Mouse (Mus musculus): Measurements from ENCODE around the gene Gprasp2.
A peak's percentile ranks its signal among the peaks of the same experiment; 100 is the strongest.
"Not testable (repeated sequence)": the region's sequence is repeated elsewhere in the genome, so short reads cannot be mapped to it uniquely, and the experiment has no call there.

Gprasp2 gene

DNA sequence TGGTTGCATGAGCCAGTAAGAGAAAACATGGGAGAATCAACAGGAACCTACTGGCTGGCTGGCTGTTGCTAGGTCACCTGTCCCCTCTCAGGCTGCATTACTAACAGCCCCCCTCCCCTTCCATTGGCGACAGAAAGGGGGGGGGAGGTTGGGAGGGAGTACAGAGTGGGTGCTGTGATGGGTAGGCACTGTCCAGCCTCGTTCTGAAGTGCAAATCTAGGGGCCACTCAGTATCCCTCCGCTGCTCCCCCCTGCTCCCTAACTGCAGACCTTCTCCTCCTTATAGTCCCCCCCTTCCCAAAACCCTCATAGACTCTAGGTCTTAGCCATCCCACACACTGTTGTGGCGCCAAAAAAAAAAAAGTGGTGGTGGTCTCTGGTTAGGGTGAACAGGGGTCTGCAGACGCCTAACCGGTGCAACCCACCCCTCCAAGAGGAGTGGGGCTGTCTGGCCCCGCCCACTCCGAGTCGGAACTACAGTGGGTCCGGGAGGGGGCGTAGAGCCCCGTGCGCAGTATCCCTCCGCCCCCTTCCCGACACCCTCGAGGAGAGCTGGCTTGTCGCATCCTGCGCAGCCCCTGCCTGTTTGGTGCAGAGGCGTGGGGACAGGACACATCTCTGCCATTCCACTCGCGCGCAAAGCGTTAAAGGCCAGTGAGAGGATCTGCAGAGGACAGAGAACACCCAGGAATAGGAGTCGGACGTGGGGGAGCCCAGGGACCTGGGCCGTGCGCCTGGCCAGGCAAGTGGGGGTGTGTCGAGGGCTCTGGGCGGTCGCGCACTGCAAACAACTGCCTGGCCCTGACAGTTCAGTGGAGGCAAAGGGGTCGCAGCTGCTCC lies at the start of gene Gprasp2:
Gene Gprasp2, plus strand, starts transcription at position 514 of the 840 bp plus-strand sequence.
- DNase-seq: peak; percentile 1 to 43

DNA sequence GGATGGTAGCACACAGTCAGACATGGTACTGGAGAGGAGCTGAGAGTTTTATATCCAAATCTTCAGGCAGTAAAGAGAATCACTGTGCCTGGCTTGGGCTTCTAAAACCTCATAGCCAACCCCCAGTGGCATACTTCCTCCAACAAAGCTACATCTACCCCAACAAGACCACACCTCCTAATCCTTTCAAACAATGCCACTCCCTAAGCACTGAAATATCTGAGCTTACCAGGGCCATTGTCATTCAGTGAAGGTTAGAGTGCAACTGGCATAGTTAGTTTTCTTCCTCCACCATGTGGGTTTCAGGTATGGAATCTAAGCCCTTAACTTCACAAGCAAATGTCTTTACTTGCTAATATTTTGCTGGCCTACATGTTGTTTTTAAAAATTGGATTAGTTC lies 47.3 kb upstream of the Gprasp2 start:
- no peak for DNase-seq

DNA sequence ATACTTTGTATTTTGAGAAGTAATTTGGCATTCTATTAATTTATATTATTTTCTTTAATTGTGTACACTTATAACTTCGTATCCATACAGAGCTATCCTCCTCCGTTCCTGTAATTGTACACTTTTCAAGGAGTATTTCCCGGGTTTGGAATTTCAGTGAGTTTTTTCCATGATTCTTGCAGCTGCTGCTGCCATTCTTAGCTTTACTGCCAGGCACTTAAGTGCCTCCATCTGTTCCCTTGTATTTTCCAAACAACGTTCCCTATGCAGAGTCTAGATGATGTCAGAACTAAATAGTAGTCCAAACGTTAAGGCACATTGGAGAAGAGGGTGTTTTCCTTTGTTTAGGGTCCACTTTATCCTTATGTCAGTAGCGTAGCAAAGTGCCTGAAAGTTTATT lies 46.5 kb upstream of the Gprasp2 start:
- DNase-seq: no peak

- peak; percentile 14 to 62 for DNase-seq
Measured at GRCm38 (mm10) chrX:135795591-135796304, 43.1 kb upstream of the Gprasp2 start.

- peak in 1 of 2 experiments; percentile 35 for DNase-seq
Measured at GRCm38 (mm10) chrX:135796305-135797211, 42.3 kb upstream of the Gprasp2 start.

GRCm38 (mm10) chrX:135797212-135797644 lies 41.6 kb upstream of the Gprasp2 start, which contains the start of gene Bhlhb9:
Gene Bhlhb9 (plus strand): TSS chrX:135797594.
- peak; percentile 29 to 41 for DNase-seq

GRCm38 (mm10) chrX:135804149-135804548 lies 34.7 kb upstream of the Gprasp2 start:
- no peak for DNase-seq

DNA sequence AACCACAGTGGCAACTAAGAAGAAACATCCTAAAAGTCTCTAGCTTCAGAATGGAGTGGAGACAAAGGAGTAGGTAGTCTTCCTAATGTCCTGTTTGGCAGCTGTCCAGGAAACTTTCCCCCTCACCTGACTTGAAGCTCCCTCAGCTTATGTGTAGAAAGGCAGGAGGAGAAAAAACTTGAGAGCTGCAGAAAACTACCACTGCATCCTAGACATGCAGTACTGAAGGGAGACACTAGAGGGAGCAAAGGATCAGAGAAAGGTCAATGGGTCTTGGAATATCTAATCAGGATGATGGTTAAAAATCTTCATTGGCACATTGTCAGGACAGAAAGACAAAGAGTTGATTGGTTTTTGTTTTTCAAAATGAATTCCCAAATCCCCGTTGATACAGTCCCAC lies 33.1 kb upstream of the Gprasp2 start:
- DNase-seq: peak in 1 of 2 experiments; percentile 66

GRCm38 (mm10) chrX:135835896-135836295 lies 2.9 kb upstream of the Gprasp2 start:
- DNase-seq: not testable (repeated sequence)

GRCm38 (mm10) chrX:135837896-135838295 lies 938 bp upstream of the Gprasp2 start:
- DNase-seq: no peak

GRCm38 (mm10) chrX:135839397-135840391 lies 860 bp downstream of the Gprasp2 start:
- peak in 1 of 2 experiments; percentile 32 for DNase-seq

GRCm38 (mm10) chrX:135866806-135867205 lies 28.0 kb downstream of the Gprasp2 start:
- DNase-seq: not testable (repeated sequence)

DNA sequence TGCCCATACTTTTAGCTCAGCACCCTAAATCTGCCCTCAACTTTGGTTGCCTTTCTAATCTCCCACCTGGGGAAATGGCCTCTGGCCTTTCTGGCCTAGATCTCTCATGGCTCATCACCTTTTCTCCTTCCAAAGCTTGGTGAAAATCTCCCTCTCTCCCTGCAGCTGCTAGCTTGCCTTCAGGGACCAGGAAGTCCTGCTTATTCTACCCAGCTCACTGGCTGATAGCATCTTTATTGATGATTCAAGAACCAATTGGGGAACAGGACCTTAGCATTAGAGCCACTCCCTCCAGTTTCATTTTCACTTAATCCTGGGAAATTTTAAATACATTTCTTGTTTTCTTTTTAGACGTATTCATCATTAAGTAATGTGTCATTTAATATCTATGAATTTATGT lies 37.8 kb downstream of the Gprasp2 start:
- DNase-seq: no peak

- DNase-seq: no peak
Measured at GRCm38 (mm10) chrX:135879626-135880025, 40.8 kb downstream of the Gprasp2 start.

DNA sequence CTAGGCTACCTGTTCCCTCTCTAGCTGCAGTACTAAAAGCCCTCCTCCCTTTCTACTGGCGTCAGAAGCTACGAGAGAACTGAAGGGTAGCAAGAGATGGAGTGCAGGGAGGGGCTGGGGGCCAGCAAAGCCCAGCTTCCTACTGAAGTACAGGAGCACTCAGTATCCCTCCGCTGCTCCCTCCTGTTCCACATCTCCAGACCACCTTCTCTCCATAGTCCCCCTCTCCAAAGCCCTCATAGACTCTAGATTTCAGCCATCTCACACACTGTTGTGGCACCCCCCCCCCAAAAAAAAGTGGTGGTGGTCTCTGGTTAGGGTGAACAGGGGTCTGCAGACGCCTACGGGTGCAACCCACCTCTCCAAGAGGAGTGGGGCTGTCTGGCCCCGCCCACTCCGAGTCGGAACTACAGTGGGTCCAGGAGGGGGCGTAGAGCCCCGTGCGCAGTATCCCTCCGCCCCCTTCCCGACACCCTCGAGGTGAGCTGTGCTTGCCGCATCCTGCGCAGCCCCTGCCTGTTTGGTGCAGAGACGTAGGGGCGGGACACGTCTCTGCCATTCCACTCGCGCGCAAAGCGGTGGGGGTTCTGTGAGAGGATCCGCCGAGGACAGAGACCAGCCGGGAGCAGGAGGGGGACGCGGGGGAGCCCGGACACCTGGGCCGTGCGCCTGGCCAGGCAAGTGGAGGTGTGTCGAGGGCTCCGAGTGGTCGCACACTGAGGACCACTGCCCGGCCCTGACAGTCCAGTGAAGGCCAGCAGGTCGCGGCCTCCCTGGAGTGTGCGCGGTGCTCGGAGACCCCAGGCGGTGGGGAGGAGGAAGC lies 46.8 kb downstream of the Gprasp2 start:
- DNase-seq: peak; percentile 55 to 84

DNA sequence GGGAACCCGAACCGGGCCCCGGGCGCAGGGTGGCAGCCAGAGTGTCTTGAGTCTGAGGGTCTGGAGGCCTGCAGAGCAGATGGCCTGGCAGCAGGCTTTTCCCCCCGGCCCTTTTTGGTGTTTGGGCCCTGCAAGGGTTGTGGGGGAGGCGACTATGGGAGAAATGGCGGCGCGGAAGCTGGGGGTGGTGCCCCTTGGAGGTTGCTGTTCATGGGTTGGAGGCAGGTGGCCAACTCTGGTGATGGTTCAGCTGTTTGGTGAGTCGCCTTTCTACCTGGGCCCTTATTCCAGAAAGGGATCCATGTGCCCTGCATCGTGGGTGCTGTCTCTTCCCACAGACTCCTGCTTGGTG lies 47.4 kb downstream of the Gprasp2 start:
- peak; percentile 18 to 49 for DNase-seq
